8 mouse cellular contexts compared by ENCODE assay signal in the genomic region with DNA sequence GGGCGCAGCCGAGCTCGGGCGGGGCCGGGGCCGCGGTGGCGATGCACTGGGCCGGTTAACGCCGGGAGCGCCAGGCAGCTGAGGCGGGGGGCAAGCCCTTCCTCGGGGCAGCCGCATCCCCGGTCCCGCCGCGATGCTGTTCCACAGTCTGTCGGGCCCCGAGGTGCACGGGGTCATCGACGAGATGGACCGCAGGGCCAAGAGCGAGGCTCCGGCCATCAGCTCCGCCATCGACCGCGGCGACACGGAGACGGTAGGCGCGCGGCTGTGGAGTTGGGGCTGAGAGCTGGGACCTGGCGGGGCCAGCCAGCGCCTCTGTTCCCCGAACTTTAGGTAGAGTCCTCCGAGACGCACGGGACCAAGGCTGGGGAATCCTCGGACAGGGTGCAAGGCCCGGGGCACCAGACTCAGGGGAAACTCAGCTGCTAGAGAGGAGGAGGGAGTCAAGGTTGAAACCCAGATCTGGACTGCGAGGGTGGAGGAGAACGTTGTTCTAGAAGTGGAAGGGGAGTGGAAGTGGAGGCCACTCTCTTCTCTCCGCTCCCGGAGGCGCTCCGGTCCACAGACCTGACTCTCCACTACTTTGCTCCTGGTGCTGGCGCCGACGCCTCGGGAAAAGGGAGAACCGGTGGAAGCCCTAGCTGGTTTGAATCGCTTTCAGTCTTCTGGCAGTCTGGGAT. TPM values are rescaled to one million over a fixed set of nuclear protein-coding genes. Genes with fewer than 3 reads are reported as not detected.
A peak's percentile ranks its signal among the peaks of the same experiment; 100 is the strongest.
DNase-seq lines count a peak whose midpoint lies in the region; ATAC-seq lines count a peak whose summit lies in the region.

No protein-coding gene starts in this region.

- no peaks in the 10 kb centered on the region for H3K9me3 ChIP-seq in kidney, embryonic 16.5 days (ENCODE audit: low read length)
- no peaks in the 10 kb centered on the region for H3K9me3 ChIP-seq in midbrain, embryonic 11.5 days (ENCODE audit: control insufficient read depth, low read length)

- DNase-seq in kidney, adult 11 months = no peak
- DNase-seq in heart, postnatal 10 days = peak; percentile 18 to 31
- DNase-seq in midbrain, embryonic 11.5 days (ENCODE audit: low spot score, missing footprints) = no peak
- no peak for DNase-seq in natural killer cell, adult 2 months (ENCODE audit: low spot score in 2 of 2)
- DNase-seq in cerebellum, postnatal 36 days = no peak

- no peak overlapping the region for H3K9ac ChIP-seq in kidney, embryonic 16.5 days (replicated peaks; ENCODE audit: low read length)
- H3K9ac ChIP-seq in midbrain, embryonic 11.5 days (ENCODE audit: low read length) = peak overlapping the region; percentile 67

- intact Hi-C loops in heart, postnatal 10 days (cut with DNase I) = no loop called here

- no peak overlapping the region for H3K27ac ChIP-seq in kidney, embryonic 16.5 days (ENCODE audit: low read length)
- H3K27ac ChIP-seq in brown adipose tissue, adult 24 weeks (replicated peaks; ENCODE audit: low read depth, low read length) = no peak overlapping the region
- H3K27ac ChIP-seq in midbrain, embryonic 11.5 days (ENCODE audit: low read depth, low read length) = peak overlapping the region; percentile 71

- H3K27me3 ChIP-seq in kidney, embryonic 16.5 days (ENCODE audit: insufficient read depth, low read length) = peaks cover 100% of the 10 kb centered on the region
- H3K27me3 ChIP-seq in midbrain, embryonic 11.5 days (ENCODE audit: control insufficient read depth, insufficient read depth, low read length) = peaks cover 96% of the 10 kb centered on the region

- ATAC-seq in kidney, embryonic 16.5 days (ENCODE audit: low FRiP score, low TSS enrichment) = 0 out of 2 replicates have a peak, but pooled peaks have one; percentile 14
- no peak; the same call in 1 of the 2 replicates for ATAC-seq in midbrain, embryonic 11.5 days (ENCODE audit: low FRiP score)
- no peak for ATAC-seq in frontal cortex, adult (ENCODE audit: low TSS enrichment)

- H3K36me3 ChIP-seq in kidney, embryonic 16.5 days (ENCODE audit: insufficient read depth, low read length) = no peaks in the 10 kb centered on the region
- no peaks in the 10 kb centered on the region for H3K36me3 ChIP-seq in midbrain, embryonic 11.5 days (ENCODE audit: control insufficient read depth, insufficient read depth, low read length)

- WGBS in kidney, embryonic 16.5 days = under 1% methylated on average over 53 of the region's 57 CpGs
- under 1% methylated on average over 57 of the region's 57 CpGs for WGBS in midbrain, embryonic 11.5 days

- H3K4me2 ChIP-seq in kidney, embryonic 16.5 days (replicated peaks; ENCODE audit: low read depth, low read length) = peak overlapping the region; percentile 64
- H3K4me2 ChIP-seq in midbrain, embryonic 11.5 days = peak overlapping the region; percentile 52

- H3K4me1 ChIP-seq in kidney, embryonic 16.5 days (ENCODE audit: insufficient read depth, low read length) = peaks cover 27% of the 10 kb centered on the region
- peaks cover 8% of the 10 kb centered on the region; the same call in 1 of the 2 replicates for H3K4me1 ChIP-seq in brown adipose tissue, adult 24 weeks (ENCODE audit: control insufficient read depth, insufficient read depth, insufficient read length, low read length)
- H3K4me1 ChIP-seq in midbrain, embryonic 11.5 days (ENCODE audit: control insufficient read depth, insufficient read depth, low read length) = peaks cover 39% of the 10 kb centered on the region

- peak overlapping the region; percentile 41 for H3K4me3 ChIP-seq in kidney, embryonic 16.5 days (ENCODE audit: low read length)
- peak overlapping the region; percentile 48 for H3K4me3 ChIP-seq in brown adipose tissue, adult 24 weeks (ENCODE audit: insufficient read depth, low read depth, low read length)
- peak overlapping the region; percentile 40 for H3K4me3 ChIP-seq in midbrain, embryonic 11.5 days (ENCODE audit: low read depth, low read length)

RNA-seq across cellular contexts. Expression of gene Lhx2, which starts 12.7 kb away (rescaled TPM):
- polyA plus RNA-seq in kidney, embryonic 16.5 days (2015; fragmentation: Nextera tagmentation; extraction: Ambion mirVana) = 0.16 TPM in 1 of 2 replicates, not detected in the other
- polyA plus RNA-seq in brown adipose tissue, adult 24 weeks (2012; ENCODE audit: insufficient read depth, insufficient read length, missing spikeins) = not detected in 2 replicates
- under 1 TPM in 1 of 2 experiments, not detected in 1; 0.15 TPM for total RNA-seq in heart, postnatal 10 days (2021)
- 55.5 and 61.5 TPM in 2 replicates for polyA plus RNA-seq in midbrain, embryonic 11.5 days (2014; fragmentation: Nextera tagmentation; extraction: Ambion mirVana)

Comparison
In these comparisons a context has a peak if more than half of its experiments do, and no peak if none do; other contexts are left out.
1. DNase-seq: peak in heart, postnatal 10 days (2 of 2); none in kidney, adult 11 months (single experiment), midbrain, embryonic 11.5 days (single experiment), natural killer cell, adult 2 months (0 of 2) and cerebellum, postnatal 36 days (0 of 2).
2. RNA of gene Lhx2, which starts 12.7 kb away (polyA plus RNA-seq): 55.5 to 61.5 TPM in midbrain, embryonic 11.5 days; 0.16 TPM in kidney, embryonic 16.5 days and not detected in brown adipose tissue, adult 24 weeks; every median in the first group is over 10 times any median in the second.
3. Peak in every context shown above with its lines, with median percentiles within 50 percentile points of each other: H3K4me3 ChIP-seq.